Mouse (Mus musculus) myocyte (in vitro differentiated cells): ENCODE results near the gene Letm1.

Experiments
- CEBPB ChIP-seq: IDR thresholded peaks from 2 replicates; pipeline ENCODE4 v1.6.1; 2011; ENCODE audit warnings: mild to moderate bottlenecking, moderate library complexity; ENCODE audit not compliant: poor library complexity, insufficient read depth, severe bottlenecking
- E2F4 ChIP-seq: IDR thresholded peaks from one replicate; pipeline ENCODE4 v1.6.1; 2011; ENCODE audit warnings: mild to moderate bottlenecking, control low read depth, moderate library complexity; ENCODE audit not compliant: insufficient read depth
- MAX ChIP-seq: IDR thresholded peaks from one replicate; pipeline ENCODE4 v1.6.1; 2011; ENCODE audit warnings: low read depth, mild to moderate bottlenecking, control low read depth
- MYOD1 ChIP-seq, 3 experiments: IDR thresholded peaks; one replicate each; pipeline ENCODE4 v1.6.1; 2011; ENCODE audit warnings: control low read depth in 2 of 3, low read depth in 2 of 3, mild to moderate bottlenecking in 2 of 3, moderate library complexity in 1 of 3; ENCODE audit not compliant: insufficient read length in 2 of 3, control insufficient read depth in 1 of 3
- MYOG ChIP-seq, 3 experiments: IDR thresholded peaks; one replicate each; pipeline ENCODE4 v1.6.1; 2011; ENCODE audit warnings: control low read depth in 2 of 3, low read depth in 2 of 3, mild to moderate bottlenecking in 2 of 3; ENCODE audit not compliant: insufficient read length in 2 of 3, control insufficient read depth in 1 of 3, insufficient read depth in 1 of 3
- POLR2A ChIP-seq: IDR thresholded peaks from one replicate; pipeline ENCODE4 v1.6.1; 2011; ENCODE audit warnings: low read depth, mild to moderate bottlenecking, control low read depth, moderate library complexity; ENCODE audit not compliant: insufficient read length
- POLR2AphosphoS2 ChIP-seq: IDR thresholded peaks from one replicate; pipeline ENCODE4 v1.6.1; 2011; ENCODE audit warnings: low read depth, control low read depth; ENCODE audit not compliant: insufficient read length
- REST ChIP-seq: IDR thresholded peaks from one replicate; pipeline ENCODE4 v1.6.1; 2011; ENCODE audit warnings: mild to moderate bottlenecking, control low read depth, moderate library complexity; ENCODE audit not compliant: insufficient read depth, insufficient read length
- TCF12 ChIP-seq: IDR thresholded peaks from one replicate; pipeline ENCODE4 v1.6.1; 2011; ENCODE audit warnings: mild to moderate bottlenecking, control low read depth; ENCODE audit not compliant: poor library complexity, insufficient read depth, severe bottlenecking
- TCF3 ChIP-seq: IDR thresholded peaks from one replicate; pipeline ENCODE4 v1.6.1; 2011; ENCODE audit warnings: low read depth, control low read depth; ENCODE audit not compliant: insufficient read length
- USF1 ChIP-seq: IDR thresholded peaks from one replicate; pipeline ENCODE4 v1.6.1; 2011; ENCODE audit warnings: low read depth, mild to moderate bottlenecking, control low read depth, moderate library complexity

DNA sequence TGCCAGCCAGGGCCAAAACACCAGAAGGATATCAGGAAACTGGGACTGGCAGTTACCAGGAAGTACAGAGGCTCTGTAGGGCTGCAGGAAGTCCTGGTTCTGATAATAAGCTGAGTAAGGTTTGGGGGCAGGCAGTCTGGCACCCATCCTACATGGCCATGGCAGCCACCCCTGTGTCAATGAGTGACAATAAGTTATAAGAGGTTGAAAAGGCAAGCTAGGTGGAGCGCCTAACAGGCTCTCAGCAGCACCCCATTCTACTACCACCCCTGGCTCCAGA is 76.3 kb downstream of the Letm1 start:
- TF ChIP-seq POLR2A (no peak), E2F4 (no peak), REST (no peak), USF1 (no peak), MYOD1 (IDR thresholded peaks at IDR 0.05; ENCODE audit: control insufficient read depth in 1 of 3, insufficient read length in 2 of 3, low read depth in 2 of 3) (no peak), TCF3 (no peak), POLR2AphosphoS2 (no peak), MYOG (IDR thresholded peaks at IDR 0.05; ENCODE audit: control insufficient read depth in 1 of 3, insufficient read depth in 1 of 3, insufficient read length in 2 of 3, low read depth in 2 of 3) (no peak), MAX (no peak), CEBPB (no peak), TCF12 (no peak)
